Mouse (Mus musculus) kidney, adult 2 months (tissue): ENCODE measurements around the gene Tex44.

Experiments
- CTCF ChIP-seq: fragments of 200-500 bp; conservative IDR thresholded peaks from 2 replicates; pipeline ENCODE4 v1.5.1; 2011; ENCODE audit warnings: low read depth, mild to moderate bottlenecking, control low read depth, low read length, moderate library complexity, mixed read lengths; ENCODE audit not compliant: insufficient read depth, insufficient read length
- POLR2A ChIP-seq: fragments of 200-500 bp; IDR thresholded peaks from one replicate; pipeline ENCODE4 v1.6.1; 2011; ENCODE audit warnings: low read depth, low read length, control low read depth

DNA sequence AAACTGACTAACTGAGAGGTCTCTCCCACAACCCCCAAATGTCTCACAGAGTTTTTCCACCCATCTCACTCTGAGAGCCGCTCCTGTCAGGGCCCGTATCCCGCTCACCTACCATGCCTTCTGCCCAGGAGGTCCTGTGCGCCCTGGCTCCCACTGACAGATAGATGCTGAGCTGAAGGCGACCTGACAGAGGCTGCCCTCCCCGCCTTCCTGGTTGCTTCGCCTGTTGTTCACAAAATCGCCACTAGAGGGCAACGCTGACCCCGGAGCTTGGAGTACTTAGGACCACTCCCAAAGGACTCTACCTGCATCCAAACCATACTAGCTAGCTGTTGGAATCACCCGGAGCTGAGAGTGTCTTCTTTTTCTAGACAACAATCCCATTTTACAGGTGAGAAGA lies 36.9 kb upstream of the Tex44 start:
- TF ChIP-seq CTCF (peak; percentile 76), POLR2A (no peak)
